Mouse (Mus musculus): ENCODE results near the gene Cnr2. TPM values are rescaled to one million over a fixed set of nuclear protein-coding genes. Genes with fewer than 3 reads are reported as not detected.

The Cnr2 gene
- total RNA-seq, 1 experiment, result 0.04 TPM

GRCm38 (mm10) chr4:135875546-135875945 is 19.6 kb upstream of the Cnr2 start:
- Histone ChIP-seq H3K27ac (ENCODE audit: insufficient read depth, low read depth, low read length, poor library complexity, severe bottlenecking) (no peak overlapping the region), H3K4me3 (ENCODE audit: insufficient read depth in 1 of 2, low read depth in 1 of 2, low read length in 2 of 2, poor library complexity in 1 of 2, severe bottlenecking in 1 of 2) (no peak overlapping the region), H3K9me3 (ENCODE audit: control insufficient read depth, insufficient read depth, low read depth, low read length) (no peaks in the 10 kb centered on the region), H3K4me1 (ENCODE audit: control insufficient read depth in 2 of 2, insufficient read depth in 2 of 2, low read length in 2 of 2, poor library complexity in 1 of 2) (peaks cover 6 to 13% of the 10 kb centered on the region in 2 experiments; a peak in 3 of 4 replicates), H3K36me3 (ENCODE audit: control insufficient read depth, insufficient read depth, low read length, poor library complexity, severe bottlenecking) (peaks cover 9% of the 10 kb centered on the region), H3K9ac (ENCODE audit: insufficient read depth, low read depth, low read length, poor library complexity, severe bottlenecking) (no peak overlapping the region)
- DNase-seq (ENCODE audit: low read depth, low spot score), result no peak
- in situ Hi-C loops (cut with MboI; ENCODE audit: low sequenced_read_pairs in 2 of 2, unreplicated experiment in 2 of 2), result no loop called here
- TF ChIP-seq ZNF384 (IDR thresholded peaks at IDR 0.05; ENCODE audit: low read depth, low read length), result no peak
- no peak for TF ChIP-seq ZC3H11A (IDR thresholded peaks at IDR 0.05; ENCODE audit: borderline replicate concordance, low read depth, low read length)

GRCm38 (mm10) chr4:135875991-135876582 is 19.1 kb upstream of the Cnr2 start:
- Histone ChIP-seq H3K9ac (ENCODE audit: insufficient read depth, low read depth, low read length, poor library complexity, severe bottlenecking) (no peak overlapping the region; the same call in 1 of the 2 replicates), H3K4me1 (ENCODE audit: control insufficient read depth in 2 of 2, insufficient read depth in 2 of 2, low read length in 2 of 2, poor library complexity in 1 of 2) (peaks cover 6 to 13% of the 10 kb centered on the region in 2 experiments; a peak in 3 of 4 replicates), H3K36me3 (ENCODE audit: control insufficient read depth, insufficient read depth, low read length, poor library complexity, severe bottlenecking) (peaks cover 9% of the 10 kb centered on the region), H3K9me3 (ENCODE audit: control insufficient read depth, insufficient read depth, low read depth, low read length) (no peaks in the 10 kb centered on the region), H3K4me3 (ENCODE audit: insufficient read depth in 1 of 2, low read depth in 1 of 2, low read length in 2 of 2, poor library complexity in 1 of 2, severe bottlenecking in 1 of 2) (peak overlapping the region in 1 of 2 experiments; percentile 18; a peak in 1 of 4 replicates), H3K27ac (ENCODE audit: insufficient read depth, low read depth, low read length, poor library complexity, severe bottlenecking) (no peak overlapping the region)
- no peak for DNase-seq (ENCODE audit: low read depth, low spot score)
- no peak for TF ChIP-seq MAFK (IDR thresholded peaks at IDR 0.05; ENCODE audit: insufficient read depth, low read depth, low read length)
- TF ChIP-seq CHD2 (IDR thresholded peaks at IDR 0.05; ENCODE audit: low read depth, low read length), result no peak
- no peak for TF ChIP-seq ZC3H11A (IDR thresholded peaks at IDR 0.05; ENCODE audit: borderline replicate concordance, low read depth, low read length)
- TF ChIP-seq ZNF384 (IDR thresholded peaks at IDR 0.05; ENCODE audit: low read depth, low read length), result no peak
- TF ChIP-seq HCFC1 (IDR thresholded peaks at IDR 0.05; ENCODE audit: borderline replicate concordance, insufficient read depth, low read length), result no peak
- in situ Hi-C loops (cut with MboI; ENCODE audit: low sequenced_read_pairs in 2 of 2, unreplicated experiment in 2 of 2), result no loop called here

GRCm38 (mm10) chr4:135876583-135877020 is 18.6 kb upstream of the Cnr2 start:
- Histone ChIP-seq H3K9ac (ENCODE audit: insufficient read depth, low read depth, low read length, poor library complexity, severe bottlenecking) (peak overlapping the region; percentile 38), H3K36me3 (ENCODE audit: control insufficient read depth, insufficient read depth, low read length, poor library complexity, severe bottlenecking) (peaks cover 9% of the 10 kb centered on the region), H3K4me3 (ENCODE audit: insufficient read depth in 1 of 2, low read depth in 1 of 2, low read length in 2 of 2, poor library complexity in 1 of 2, severe bottlenecking in 1 of 2) (peak overlapping the region; percentile 12 to 34; a peak in 3 of 4 replicates), H3K9me3 (ENCODE audit: control insufficient read depth, insufficient read depth, low read depth, low read length) (no peaks in the 10 kb centered on the region), H3K27ac (ENCODE audit: insufficient read depth, low read depth, low read length, poor library complexity, severe bottlenecking) (no peak overlapping the region), H3K4me1 (ENCODE audit: control insufficient read depth in 2 of 2, insufficient read depth in 2 of 2, low read length in 2 of 2, poor library complexity in 1 of 2) (peaks cover 6 to 13% of the 10 kb centered on the region in 2 experiments; a peak in 3 of 4 replicates)
- no peak for DNase-seq (ENCODE audit: low read depth, low spot score)
- in situ Hi-C loops (cut with MboI; ENCODE audit: low sequenced_read_pairs in 2 of 2, unreplicated experiment in 2 of 2), result no loop called here
- TF ChIP-seq ZNF384 (IDR thresholded peaks at IDR 0.05; ENCODE audit: low read depth, low read length), result no peak
- no peak for TF ChIP-seq ZC3H11A (IDR thresholded peaks at IDR 0.05; ENCODE audit: borderline replicate concordance, low read depth, low read length)
- no peak for TF ChIP-seq MAFK (IDR thresholded peaks at IDR 0.05; ENCODE audit: insufficient read depth, low read depth, low read length)
- TF ChIP-seq HCFC1 (IDR thresholded peaks at IDR 0.05; ENCODE audit: borderline replicate concordance, insufficient read depth, low read length), result no peak
- no peak for TF ChIP-seq CHD2 (IDR thresholded peaks at IDR 0.05; ENCODE audit: low read depth, low read length)

GRCm38 (mm10) chr4:135877742-135878141 is 17.5 kb upstream of the Cnr2 start:
- Histone ChIP-seq H3K9me3 (ENCODE audit: control insufficient read depth, insufficient read depth, low read depth, low read length) (no peaks in the 10 kb centered on the region), H3K4me1 (ENCODE audit: control insufficient read depth in 2 of 2, insufficient read depth in 2 of 2, low read length in 2 of 2, poor library complexity in 1 of 2) (peaks cover 6 to 13% of the 10 kb centered on the region in 2 experiments; a peak in 3 of 4 replicates), H3K27ac (ENCODE audit: insufficient read depth, low read depth, low read length, poor library complexity, severe bottlenecking) (no peak overlapping the region), H3K9ac (ENCODE audit: insufficient read depth, low read depth, low read length, poor library complexity, severe bottlenecking) (no peak overlapping the region), H3K4me3 (ENCODE audit: insufficient read depth in 1 of 2, low read depth in 1 of 2, low read length in 2 of 2, poor library complexity in 1 of 2, severe bottlenecking in 1 of 2) (no peak overlapping the region), H3K36me3 (ENCODE audit: control insufficient read depth, insufficient read depth, low read length, poor library complexity, severe bottlenecking) (no peaks in the 10 kb centered on the region; the same call in 1 of the 2 replicates)
- TF ChIP-seq ZNF384 (IDR thresholded peaks at IDR 0.05; ENCODE audit: low read depth, low read length) (no peak), CHD2 (IDR thresholded peaks at IDR 0.05; ENCODE audit: low read depth, low read length) (no peak), MAFK (IDR thresholded peaks at IDR 0.05; ENCODE audit: insufficient read depth, low read depth, low read length) (no peak), HCFC1 (IDR thresholded peaks at IDR 0.05; ENCODE audit: borderline replicate concordance, insufficient read depth, low read length) (no peak), ZC3H11A (IDR thresholded peaks at IDR 0.05; ENCODE audit: borderline replicate concordance, low read depth, low read length) (no peak)
- in situ Hi-C loops (cut with MboI; ENCODE audit: low sequenced_read_pairs in 2 of 2, unreplicated experiment in 2 of 2), result no loop called here
- DNase-seq (ENCODE audit: low read depth, low spot score), result no peak
